Mouse (Mus musculus): ENCODE results near the gene Apon. TPM values are rescaled to one million over a fixed set of nuclear protein-coding genes. Genes with fewer than 3 reads are reported as not detected.

Gene Apon
- polyA plus RNA-seq, 1 experiment from 2014 or later = not detected

DNA sequence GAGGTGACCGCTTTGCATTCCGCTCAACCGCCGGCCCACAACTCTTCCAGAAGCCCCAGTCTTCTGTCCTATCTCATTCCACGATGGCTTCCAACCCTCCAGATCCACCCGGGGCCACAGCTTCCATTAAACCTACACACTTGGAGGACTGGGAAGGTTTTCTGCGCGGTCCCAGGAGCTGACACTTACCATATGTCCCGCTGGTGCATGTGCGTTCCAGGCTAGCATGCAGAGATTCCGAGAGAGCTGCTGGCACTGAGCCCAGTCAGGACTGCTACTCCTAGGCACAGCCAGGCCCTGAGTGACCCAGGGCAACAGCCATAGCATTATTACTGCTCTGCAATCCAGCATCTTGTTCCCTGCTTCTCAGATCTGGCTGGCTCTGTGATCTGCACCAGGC lies 43.7 kb downstream of the Apon start:
- Histone ChIP-seq H3K4me1 (ENCODE audit: control insufficient read depth, insufficient read depth, low read length) (peaks cover 5% of the 10 kb centered on the region), H3K4me2 (ENCODE audit: low read length) (no peak overlapping the region), H3K4me3 (ENCODE audit: low read depth, low read length) (no peak overlapping the region), H3K9me3 (replicated peaks; ENCODE audit: control insufficient read depth, low read length, poor library complexity, severe bottlenecking) (no peaks in the 10 kb centered on the region), H3K36me3 (ENCODE audit: control insufficient read depth, insufficient read depth, low read length) (peaks cover 3% of the 10 kb centered on the region; the same call in 1 of the 2 replicates), H3K9ac (ENCODE audit: low read depth, low read length) (no peak overlapping the region), H3K27ac (ENCODE audit: low read length) (no peak overlapping the region), H3K27me3 (ENCODE audit: control insufficient read depth, insufficient read depth, low read depth, low read length) (no peaks in the 10 kb centered on the region)
- no peak for ATAC-seq
- 73% methylated on average over 11 of the region's 11 CpGs for WGBS

DNA sequence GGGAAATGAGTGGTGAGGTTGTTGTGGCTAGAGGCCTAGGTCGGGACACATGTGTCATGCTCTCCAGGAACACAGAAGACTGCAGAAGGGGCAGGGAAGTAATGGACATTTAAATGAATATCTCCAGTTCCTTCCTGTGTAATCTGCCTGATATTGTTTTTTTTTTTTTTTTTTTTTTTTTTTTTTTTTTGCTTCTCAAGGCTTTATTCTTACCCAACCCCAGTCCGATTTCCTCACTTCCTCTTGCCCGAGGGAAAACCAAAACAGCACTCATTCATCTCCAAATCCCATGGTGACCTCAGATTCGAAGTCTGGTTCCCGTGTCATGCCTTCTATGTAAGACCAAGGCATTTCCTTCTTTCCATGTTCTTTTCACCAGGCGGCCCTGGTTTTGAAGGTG lies 44.3 kb downstream of the Apon start:
- H3K27ac ChIP-seq (ENCODE audit: low read length) = no peak overlapping the region
- H3K36me3 ChIP-seq (ENCODE audit: control insufficient read depth, insufficient read depth, low read length) = no peaks in the 10 kb centered on the region
- ATAC-seq = no peak
- H3K4me1 ChIP-seq (ENCODE audit: control insufficient read depth, insufficient read depth, low read length) = peaks cover 5% of the 10 kb centered on the region
- WGBS = 82% methylated on average over 6 of the region's 6 CpGs
- no peak overlapping the region for H3K4me3 ChIP-seq (ENCODE audit: low read depth, low read length)
- no peaks in the 10 kb centered on the region for H3K9me3 ChIP-seq (replicated peaks; ENCODE audit: control insufficient read depth, low read length, poor library complexity, severe bottlenecking)
- no peak overlapping the region for H3K9ac ChIP-seq (ENCODE audit: low read depth, low read length)
- no peaks in the 10 kb centered on the region for H3K27me3 ChIP-seq (ENCODE audit: control insufficient read depth, insufficient read depth, low read depth, low read length)
- H3K4me2 ChIP-seq (ENCODE audit: low read length) = no peak overlapping the region

DNA sequence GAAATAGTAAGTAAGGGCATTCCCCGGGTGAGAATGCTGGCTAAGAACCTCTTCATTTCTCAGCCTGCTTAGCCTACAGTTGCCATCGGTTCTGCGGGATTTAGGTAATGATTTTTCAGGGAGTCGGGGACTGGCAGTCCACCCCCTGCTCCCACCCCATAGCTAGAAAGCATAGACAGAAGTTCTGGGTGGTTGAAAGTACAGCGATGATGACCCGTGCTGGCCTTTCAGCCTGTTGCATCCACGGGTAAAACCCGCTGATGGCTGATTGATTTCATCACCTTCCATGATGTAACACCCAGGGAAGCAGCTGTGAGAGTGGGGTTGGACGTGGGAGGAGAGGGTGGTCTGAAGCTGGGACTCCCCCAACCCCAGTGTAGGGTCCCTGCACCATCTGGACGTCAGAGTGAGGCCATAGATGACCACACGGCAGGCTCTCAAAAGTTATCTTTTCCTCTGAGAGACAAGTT lies 44.8 kb downstream of the Apon start, which contains the start of gene Il23a:
Il23a (minus strand) TSS at position 51 of the 470 bp plus-strand sequence.
- no peak within 1 kb of the TSS for H3K4me3 ChIP-seq (ENCODE audit: low read depth, low read length)
- H3K27ac ChIP-seq (ENCODE audit: low read length) = no peak within 1 kb of the TSS
- H3K4me1 ChIP-seq (ENCODE audit: control insufficient read depth, insufficient read depth, low read length) = peaks cover 5% of the 10 kb centered on the region
- no peaks in the 10 kb centered on the region for H3K9me3 ChIP-seq (replicated peaks; ENCODE audit: control insufficient read depth, low read length, poor library complexity, severe bottlenecking)
- no peaks in the 10 kb centered on the region for H3K27me3 ChIP-seq (ENCODE audit: control insufficient read depth, insufficient read depth, low read depth, low read length)
- ATAC-seq = no peak
- H3K36me3 ChIP-seq (ENCODE audit: control insufficient read depth, insufficient read depth, low read length) = no peaks in the 10 kb centered on the region
- WGBS = 85% methylated on average over 11 of the region's 11 CpGs
- no peak within 1 kb of the TSS for H3K9ac ChIP-seq (ENCODE audit: low read depth, low read length)
- no peak within 1 kb of the TSS for H3K4me2 ChIP-seq (ENCODE audit: low read length)

DNA sequence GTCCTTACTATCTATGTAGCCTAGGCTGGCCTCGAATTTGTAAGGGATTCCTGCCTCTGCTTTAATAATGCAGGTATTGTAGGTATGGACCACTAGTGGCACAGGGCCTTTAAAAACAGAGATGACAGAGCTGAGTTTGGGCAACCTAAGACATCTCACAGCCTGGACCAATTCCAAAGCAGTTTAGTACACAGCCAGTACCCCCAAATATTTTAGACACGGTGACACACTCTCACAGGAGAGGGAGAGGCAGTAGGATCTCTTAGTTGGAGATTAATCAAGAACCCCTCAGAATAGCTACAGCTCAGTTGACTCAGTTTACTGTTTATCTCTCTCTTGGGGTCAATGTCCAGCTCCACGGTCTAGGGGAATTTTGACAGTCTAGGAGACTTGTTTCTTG lies 48.5 kb downstream of the Apon start:
- ATAC-seq = no peak
- Histone ChIP-seq H3K27me3 (ENCODE audit: control insufficient read depth, insufficient read depth, low read depth, low read length) (no peaks in the 10 kb centered on the region), H3K36me3 (ENCODE audit: control insufficient read depth, insufficient read depth, low read length) (no peaks in the 10 kb centered on the region), H3K9me3 (replicated peaks; ENCODE audit: control insufficient read depth, low read length, poor library complexity, severe bottlenecking) (no peaks in the 10 kb centered on the region), H3K4me3 (ENCODE audit: low read depth, low read length) (peak overlapping the region; percentile 53), H3K27ac (ENCODE audit: low read length) (peak overlapping the region; percentile 93), H3K4me2 (ENCODE audit: low read length) (peak overlapping the region; percentile 64), H3K4me1 (ENCODE audit: control insufficient read depth, insufficient read depth, low read length) (peaks cover 13% of the 10 kb centered on the region), H3K9ac (ENCODE audit: low read depth, low read length) (peak overlapping the region; percentile 68)
- 39% methylated on average over 3 of the region's 3 CpGs for WGBS

DNA sequence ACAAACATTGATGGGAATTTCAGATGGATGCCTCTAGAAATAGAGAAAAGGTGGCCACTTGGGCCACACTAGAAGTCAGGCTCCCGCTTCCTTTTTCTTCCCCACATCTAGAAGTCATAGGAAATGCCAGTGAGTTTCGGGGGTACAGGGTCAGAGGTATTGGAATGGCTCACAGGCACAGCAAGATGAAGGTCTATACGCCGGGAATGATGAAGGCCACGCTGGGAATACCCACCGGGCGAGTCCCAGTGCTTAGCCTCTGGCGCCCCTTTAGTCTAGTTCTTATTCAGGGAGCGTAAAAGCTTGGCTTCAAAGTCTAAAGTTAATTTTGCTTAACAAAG lies 48.9 kb downstream of the Apon start:
- Histone ChIP-seq H3K36me3 (ENCODE audit: control insufficient read depth, insufficient read depth, low read length) (no peaks in the 10 kb centered on the region), H3K4me3 (ENCODE audit: low read depth, low read length) (peak overlapping the region; percentile 53), H3K9me3 (replicated peaks; ENCODE audit: control insufficient read depth, low read length, poor library complexity, severe bottlenecking) (no peaks in the 10 kb centered on the region), H3K4me1 (ENCODE audit: control insufficient read depth, insufficient read depth, low read length) (peaks cover 13% of the 10 kb centered on the region), H3K9ac (ENCODE audit: low read depth, low read length) (peak overlapping the region; percentile 68), H3K27me3 (ENCODE audit: control insufficient read depth, insufficient read depth, low read depth, low read length) (no peaks in the 10 kb centered on the region), H3K27ac (ENCODE audit: low read length) (peak overlapping the region; percentile 93), H3K4me2 (ENCODE audit: low read length) (peak overlapping the region; percentile 64)
- under 1% methylated on average over 9 of the region's 9 CpGs for WGBS
- ATAC-seq = peak; percentile 55

DNA sequence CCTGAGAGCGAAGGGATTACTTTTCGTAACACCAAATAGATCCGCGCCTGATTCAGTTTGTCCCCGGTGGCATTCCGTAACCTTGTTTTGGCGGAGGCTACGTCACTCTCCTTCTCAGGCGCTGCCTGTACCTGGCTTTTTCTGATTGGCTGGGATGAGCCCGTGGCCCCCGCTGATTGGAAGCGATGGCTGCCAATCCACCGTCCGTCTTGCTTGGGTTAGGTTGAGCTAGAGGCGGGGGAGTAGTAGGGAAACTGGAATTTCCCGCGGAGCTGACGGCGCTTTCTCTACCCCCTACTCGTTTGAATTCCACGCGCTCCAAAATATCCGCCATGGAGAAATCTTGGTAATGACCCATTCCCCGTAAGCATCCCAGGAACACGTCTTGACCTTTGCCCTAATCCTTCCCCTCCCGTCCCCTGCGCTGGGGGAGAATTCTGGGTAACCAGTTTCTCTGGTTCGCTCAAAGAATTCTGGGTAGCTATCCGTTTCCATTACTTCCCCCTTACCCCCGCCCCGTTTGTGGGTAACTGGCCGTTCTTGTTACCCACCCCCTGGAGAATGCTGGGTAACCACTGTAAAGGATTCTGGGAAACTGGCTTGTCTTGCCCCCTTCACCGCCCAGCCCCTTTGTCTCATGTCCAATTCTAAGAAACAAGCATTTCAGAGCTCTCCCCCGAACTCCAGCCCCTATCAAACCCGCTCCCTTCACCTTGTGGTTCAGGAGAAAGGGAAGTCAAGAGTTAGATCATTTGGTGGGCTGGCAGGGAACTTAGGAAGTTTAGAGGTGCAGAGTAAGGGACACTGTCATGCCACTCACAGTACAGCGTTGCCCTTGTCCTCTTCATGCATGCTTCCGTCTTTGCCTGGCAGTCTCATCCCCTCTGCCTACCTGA lies 49.5 kb downstream of the Apon start, which contains the start of gene Pan2:
Pan2 (plus strand) TSS at position 210 of the 896 bp plus-strand sequence.
- ATAC-seq = peak; percentile 99
- H3K4me3 ChIP-seq (ENCODE audit: low read depth, low read length) = peak within 1 kb of the TSS; percentile 53
- H3K4me2 ChIP-seq (ENCODE audit: low read length) = peak within 1 kb of the TSS; percentile 71
- H3K36me3 ChIP-seq (ENCODE audit: control insufficient read depth, insufficient read depth, low read length) = 0 out of 2 replicates have a peak, but pooled peaks cover 3% of the 10 kb centered on the region
- H3K27me3 ChIP-seq (ENCODE audit: control insufficient read depth, insufficient read depth, low read depth, low read length) = no peaks in the 10 kb centered on the region
- 2% methylated on average over 37 of the region's 37 CpGs for WGBS
- H3K4me1 ChIP-seq (ENCODE audit: control insufficient read depth, insufficient read depth, low read length) = peaks cover 13% of the 10 kb centered on the region
- H3K27ac ChIP-seq (ENCODE audit: low read length) = peak within 1 kb of the TSS; percentile 93
- H3K9me3 ChIP-seq (replicated peaks; ENCODE audit: control insufficient read depth, low read length, poor library complexity, severe bottlenecking) = no peaks in the 10 kb centered on the region
- H3K9ac ChIP-seq (ENCODE audit: low read depth, low read length) = peak within 1 kb of the TSS; percentile 71

Other genes starting within 250 kb of the Apon start
- gene Hsd17b6, start 246.5 kb upstream of the Apon start, polyA plus RNA-seq (2015; fragmentation: Nextera tagmentation; extraction: Ambion mirVana) = not detected in 2 replicates
- 37.4 and 40.1 TPM in 2 replicates for gene Prim1, start 238.9 kb upstream of the Apon start, polyA plus RNA-seq (2015; fragmentation: Nextera tagmentation; extraction: Ambion mirVana)
- 487 and 537 TPM in 2 replicates for gene Naca, start 218.5 kb upstream of the Apon start, polyA plus RNA-seq (2015; fragmentation: Nextera tagmentation; extraction: Ambion mirVana)
- gene Ptges3, start 195.1 kb upstream of the Apon start, polyA plus RNA-seq (2015; fragmentation: Nextera tagmentation; extraction: Ambion mirVana) = 387 and 407 TPM in 2 replicates
- 2,034 and 2,090 TPM in 2 replicates for gene Atp5b, start 170.8 kb upstream of the Apon start, polyA plus RNA-seq (2015; fragmentation: Nextera tagmentation; extraction: Ambion mirVana)
- gene Baz2a, start 162.5 kb upstream of the Apon start, polyA plus RNA-seq (2015; fragmentation: Nextera tagmentation; extraction: Ambion mirVana) = 7.4 and 8.5 TPM in 2 replicates
- gene Rbms2, start 73.8 kb upstream of the Apon start, polyA plus RNA-seq (2015; fragmentation: Nextera tagmentation; extraction: Ambion mirVana) = 7.0 and 7.8 TPM in 2 replicates
- gene Gls2, start 59.6 kb upstream of the Apon start, polyA plus RNA-seq (2015; fragmentation: Nextera tagmentation; extraction: Ambion mirVana) = 1.1 and 1.7 TPM in 2 replicates
- gene Spryd4, start 42.3 kb upstream of the Apon start, polyA plus RNA-seq (2015; fragmentation: Nextera tagmentation; extraction: Ambion mirVana) = 19.6 and 22.1 TPM in 2 replicates
- gene Mip, start 28.3 kb upstream of the Apon start, polyA plus RNA-seq (2015; fragmentation: Nextera tagmentation; extraction: Ambion mirVana) = 0.11 and 0.24 TPM in 2 replicates
- 15.6 and 16.1 TPM in 2 replicates for gene Timeless, start 22.0 kb upstream of the Apon start, polyA plus RNA-seq (2015; fragmentation: Nextera tagmentation; extraction: Ambion mirVana)
- gene Apof, start 14.6 kb downstream of the Apon start, polyA plus RNA-seq (2015; fragmentation: Nextera tagmentation; extraction: Ambion mirVana) = not detected in 2 replicates
- 20.4 and 20.9 TPM in 2 replicates for gene Stat2, start 16.5 kb downstream of the Apon start, polyA plus RNA-seq (2015; fragmentation: Nextera tagmentation; extraction: Ambion mirVana)
- gene Il23a, start 44.7 kb downstream of the Apon start, polyA plus RNA-seq (2015; fragmentation: Nextera tagmentation; extraction: Ambion mirVana) = 0.14 and 0.15 TPM in 2 replicates
- 20.8 and 22.3 TPM in 2 replicates for gene Pan2, start 49.2 kb downstream of the Apon start, polyA plus RNA-seq (2015; fragmentation: Nextera tagmentation; extraction: Ambion mirVana)
- gene Cnpy2, start 68.4 kb downstream of the Apon start, polyA plus RNA-seq (2015; fragmentation: Nextera tagmentation; extraction: Ambion mirVana) = 185 and 191 TPM in 2 replicates
- 247 and 265 TPM in 2 replicates for gene Cs, start 83.6 kb downstream of the Apon start, polyA plus RNA-seq (2015; fragmentation: Nextera tagmentation; extraction: Ambion mirVana)
- 36.8 and 40.3 TPM in 2 replicates for gene Coq10a, start 114.9 kb downstream of the Apon start, polyA plus RNA-seq (2015; fragmentation: Nextera tagmentation; extraction: Ambion mirVana)
- gene Ankrd52, start 123.0 kb downstream of the Apon start, polyA plus RNA-seq (2015; fragmentation: Nextera tagmentation; extraction: Ambion mirVana) = 9.9 and 13.6 TPM in 2 replicates
- gene Slc39a5, start 147.1 kb downstream of the Apon start, polyA plus RNA-seq (2015; fragmentation: Nextera tagmentation; extraction: Ambion mirVana) = 0.10 TPM in 1 of 2 replicates, not detected in the other
- gene Nabp2, start 157.4 kb downstream of the Apon start, polyA plus RNA-seq (2015; fragmentation: Nextera tagmentation; extraction: Ambion mirVana) = 141 and 150 TPM in 2 replicates
- gene Rnf41, start 157.6 kb downstream of the Apon start, polyA plus RNA-seq (2015; fragmentation: Nextera tagmentation; extraction: Ambion mirVana) = 105 and 108 TPM in 2 replicates
- gene Smarcc2, start 205.2 kb downstream of the Apon start, polyA plus RNA-seq (2015; fragmentation: Nextera tagmentation; extraction: Ambion mirVana) = 185 and 195 TPM in 2 replicates
- 852 and 855 TPM in 2 replicates for gene Myl6, start 240.0 kb downstream of the Apon start, polyA plus RNA-seq (2015; fragmentation: Nextera tagmentation; extraction: Ambion mirVana)
- gene Myl6b, start 244.6 kb downstream of the Apon start, polyA plus RNA-seq (2015; fragmentation: Nextera tagmentation; extraction: Ambion mirVana) = 5.3 and 6.4 TPM in 2 replicates